Mouse (Mus musculus): Measurements from ENCODE around the gene Pck1.

GRCm38 (mm10) chr2:173153266-173153665 is 418 bp downstream of the Pck1 start:
- TF ChIP-seq CTCF (IDR thresholded peaks at IDR 0.05; ENCODE audit: control insufficient read depth, insufficient read depth, insufficient read length) (no peak), USF1 (IDR thresholded peaks at IDR 0.05; ENCODE audit: low read depth) (no peak), MAX (IDR thresholded peaks at IDR 0.05) (no peak), MYOG (IDR thresholded peaks at IDR 0.05; ENCODE audit: control insufficient read depth, extremely low read depth, insufficient read length) (no peak), MYOD1 (IDR thresholded peaks at IDR 0.05; ENCODE audit: control insufficient read depth, insufficient read length, low read depth) (no peak)
